Mouse (Mus musculus) heart, adult 18-20 months (tissue): ENCODE data around the gene Prrt2. TPM values are rescaled to one million over a fixed set of nuclear protein-coding genes. Genes with fewer than 3 reads are reported as not detected.
A peak's percentile ranks its signal among the peaks of the same experiment; 100 is the strongest.

ENCODE experiments used
- DNase-seq, 2 experiments: peaks; one replicate each; pipeline ENCODE4 v3.0.0; 2021 to 2022; ENCODE audit warnings: mixed read lengths in 1 of 2
- long read RNA-seq, 2 experiments: library from polyadenylated mRNA; stranded (forward); transcript quantifications; one replicate each; pipeline ENCODE4 v2.0.0; 2021
- total RNA-seq, 2 experiments: library from RNA; stranded (reverse); gene quantifications; 2 replicates each; pipeline ENCODE4 v1.2.3; 2021

Gene Prrt2
- under 1 TPM in 1 of 2 experiments, not detected in 1; 0.80 TPM for total RNA-seq
- long read RNA-seq, experiment 1: 0 reads
- long read RNA-seq, experiment 2: 0 reads

- DNase-seq: peak; percentile 61 to 63
These were observed at the start of gene Prrt2, which contains the start of gene Gm42742 for GRCm38 (mm10) chr7:127020901-127021562. Gene Prrt2 (minus strand): TSS chr7:127021211. Gene Gm42742 (minus strand): TSS chr7:127021097.

- no peak for DNase-seq
These were observed 45.3 kb upstream of the Prrt2 start for GRCm38 (mm10) chr7:127066317-127066716.

GRCm38 (mm10) chr7:127065538-127065937, 44.5 kb upstream of the Prrt2 start:
- DNase-seq: no peak

- no peak for DNase-seq
These were observed 34.1 kb upstream of the Prrt2 start for GRCm38 (mm10) chr7:127055026-127055585.

GRCm38 (mm10) chr7:127041851-127042672, 21.1 kb upstream of the Prrt2 start, which contains the start of gene Kif22:
Gene Kif22 (minus strand): TSS chr7:127042471.
- peak; percentile 92 to 97 for DNase-seq

GRCm38 (mm10) chr7:127031244-127031643, 10.2 kb upstream of the Prrt2 start:
- no peak for DNase-seq

- no peak for DNase-seq
These were observed 9.2 kb upstream of the Prrt2 start for GRCm38 (mm10) chr7:127030172-127030571.

GRCm38 (mm10) chr7:127027885-127028284, 6.9 kb upstream of the Prrt2 start:
- no peak for DNase-seq

GRCm38 (mm10) chr7:127026984-127027726, 6.1 kb upstream of the Prrt2 start, which contains the start of gene Maz:
Gene Maz (minus strand): TSS chr7:127027037.
- DNase-seq: peak; percentile 100

GRCm38 (mm10) chr7:127026616-127026983, 5.6 kb upstream of the Prrt2 start:
- no peak for DNase-seq

GRCm38 (mm10) chr7:127026161-127026600, 5.2 kb upstream of the Prrt2 start:
- peak; percentile 74 to 75 for DNase-seq

GRCm38 (mm10) chr7:127025556-127026160, 4.6 kb upstream of the Prrt2 start:
- DNase-seq: peak in 1 of 2 experiments; percentile 67

GRCm38 (mm10) chr7:127024755-127025555, 3.9 kb upstream of the Prrt2 start:
- peak; percentile 85 to 87 for DNase-seq

- DNase-seq: peak in 1 of 2 experiments; percentile 26
These were observed 3.1 kb upstream of the Prrt2 start for GRCm38 (mm10) chr7:127023896-127024690.

- peak in 1 of 2 experiments; percentile 20 for DNase-seq
These were observed 2.3 kb upstream of the Prrt2 start for GRCm38 (mm10) chr7:127023272-127023691.

- DNase-seq: no peak
These were observed 1.7 kb upstream of the Prrt2 start for GRCm38 (mm10) chr7:127022528-127023271.

GRCm38 (mm10) chr7:127021563-127022527, 834 bp upstream of the Prrt2 start:
- no peak for DNase-seq

- no peak for DNase-seq
These were observed 520 bp downstream of the Prrt2 start for GRCm38 (mm10) chr7:127020491-127020890.
